Mouse (Mus musculus) liver, adult 2 months (tissue): ENCODE data around the gene Hesx1. TPM values are rescaled to one million over a fixed set of nuclear protein-coding genes. Genes with fewer than 3 reads are reported as not detected.

Experiments
- DNase-seq: peaks from one replicate; pipeline ENCODE4 v3.0.0-alpha.2; 2011; ENCODE audit warnings: low read depth, low spot score; ENCODE audit errors: extremely low read depth
- H3K27ac ChIP-seq: fragments of 200-500 bp; replicated peaks from 2 replicates; pipeline ENCODE4 v1.5.1; 2012; ENCODE audit warnings: low read depth, mild to moderate bottlenecking, control low read depth, inconsistent platforms, low read length; ENCODE audit not compliant: insufficient read depth
- H3K27me3 ChIP-seq: fragments of 200-500 bp; 2 replicates; pipeline ENCODE4 v1.6.1; 2012; ENCODE audit warnings: mild to moderate bottlenecking, moderate library complexity, low read length, inconsistent platforms; ENCODE audit not compliant: control insufficient read depth, insufficient read depth
- H3K36me3 ChIP-seq: fragments of 200-500 bp; 2 replicates; pipeline ENCODE4 v1.6.1; 2012; ENCODE audit warnings: low read length, inconsistent platforms; ENCODE audit not compliant: control insufficient read depth, insufficient read depth
- H3K4me1 ChIP-seq: fragments of 200-500 bp; 2 replicates; pipeline ENCODE4 v1.6.1; 2011; ENCODE audit warnings: low read length; ENCODE audit not compliant: control insufficient read depth, insufficient read depth
- H3K4me3 ChIP-seq: fragments of 200-500 bp; 2 replicates; pipeline ENCODE4 v1.5.1; 2011; ENCODE audit warnings: low read depth, mild to moderate bottlenecking, control low read depth, low read length, moderate library complexity; ENCODE audit not compliant: insufficient read depth
- H3K79me2 ChIP-seq: fragments of 200-500 bp; 2 replicates; pipeline ENCODE4 v1.6.1; 2012; ENCODE audit warnings: inconsistent platforms, mild to moderate bottlenecking, low read length, moderate library complexity; ENCODE audit not compliant: control insufficient read depth, insufficient read depth
- H3K9ac ChIP-seq: fragments of 200-500 bp; 2 replicates; pipeline ENCODE4 v1.6.1; 2012; ENCODE audit warnings: low read depth, mild to moderate bottlenecking, control low read depth, inconsistent platforms, low read length
- CTCF ChIP-seq: fragments of 200-500 bp; IDR thresholded peaks from 2 replicates; pipeline ENCODE4 v1.5.1; 2011; ENCODE audit warnings: low read depth, low read length, control low read depth
- POLR2A ChIP-seq: fragments of 200-500 bp; IDR thresholded peaks from 2 replicates; pipeline ENCODE4 v1.6.1; 2011; ENCODE audit warnings: low read length, control low read depth; ENCODE audit not compliant: insufficient read depth; ENCODE audit errors: extremely low read depth
- WGBS: fragments of 180-500 bp; shearing (Covaris S2); methylation state at CpG from one replicate; pipeline ENCODE4 v1.1.7; 2018; 5-methylcytosine and 5-hydroxymethylcytosine counted together
- polyA plus RNA-seq: library from polyadenylated mRNA; depleted of rRNA; stranded (reverse); fragments of >200 nt; gene quantifications from 2 replicates; pipeline ENCODE4 v1.2.3, GENCODE M21; 2012
- total RNA-seq: library from RNA; depleted of rRNA; stranded (reverse); fragments of >200 nt; gene quantifications from 2 replicates; pipeline ENCODE4 v1.2.3, GENCODE M21; 2014

Hesx1 gene
- total and polyA plus RNA-seq, 2 experiments, result not detected

DNA sequence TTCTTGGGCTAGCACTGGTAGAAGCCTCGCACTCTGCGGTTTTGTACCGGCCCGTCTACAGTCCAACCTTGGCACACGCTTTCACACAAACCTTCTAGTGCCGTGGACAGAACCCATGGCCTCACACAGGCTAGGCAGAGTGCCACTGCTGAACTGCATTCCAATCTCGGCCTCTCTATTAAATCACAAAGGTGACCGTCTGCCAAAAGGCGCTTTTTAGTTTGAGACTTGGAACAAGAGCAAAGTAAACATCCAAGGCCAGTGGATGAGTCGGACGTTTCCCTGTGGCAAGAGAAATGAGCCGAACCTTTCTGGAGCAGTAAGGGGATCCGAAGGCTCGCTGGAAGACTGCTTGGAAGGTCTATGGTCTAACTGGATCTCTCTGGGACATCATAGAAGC lies 25.6 kb downstream of the Hesx1 start:
- H3K9ac ChIP-seq, result no peak overlapping the region
- H3K79me2 ChIP-seq, result no peaks in the 10 kb centered on the region
- H3K36me3 ChIP-seq, result no peaks in the 10 kb centered on the region
- peaks cover 5% of the 10 kb centered on the region; the same call in 1 of the 2 replicates for H3K4me1 ChIP-seq
- no peak overlapping the region for H3K27ac ChIP-seq
- no peaks in the 10 kb centered on the region for H3K27me3 ChIP-seq
- WGBS, result 27% methylated on average over 14 of the region's 14 CpGs
- TF ChIP-seq POLR2A (no peak), CTCF (no peak)
- peak; percentile 90 for DNase-seq
- H3K4me3 ChIP-seq, result no peak overlapping the region

DNA sequence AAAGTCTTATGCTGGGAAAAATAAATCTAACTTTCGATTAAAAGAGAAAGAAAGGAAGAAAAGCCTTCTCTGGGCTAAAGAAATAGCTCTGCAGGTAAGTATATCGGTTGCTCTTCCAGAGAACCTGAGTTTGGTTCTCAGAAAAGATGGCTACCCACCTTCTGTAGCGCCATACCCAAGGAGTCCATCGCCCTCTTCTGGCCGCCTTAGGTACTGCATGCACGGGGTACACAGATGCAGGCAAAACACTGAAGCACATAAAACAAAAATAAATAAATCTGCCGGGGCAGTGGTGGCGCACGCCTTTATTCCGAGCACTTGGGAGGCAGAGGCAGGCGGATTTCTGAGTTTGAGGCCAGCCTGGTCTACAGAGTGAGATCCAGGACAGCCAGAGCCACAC lies 28.7 kb downstream of the Hesx1 start:
- 34% methylated on average over 11 of the region's 11 CpGs for WGBS
- Histone ChIP-seq H3K4me1 (peaks cover 5% of the 10 kb centered on the region; the same call in 1 of the 2 replicates), H3K36me3 (no peaks in the 10 kb centered on the region), H3K27me3 (no peaks in the 10 kb centered on the region), H3K4me3 (no peak overlapping the region), H3K79me2 (no peaks in the 10 kb centered on the region), H3K9ac (no peak overlapping the region), H3K27ac (no peak overlapping the region)
- TF ChIP-seq CTCF (peak; percentile 92), POLR2A (no peak)
- peak; percentile 21 for DNase-seq

DNA sequence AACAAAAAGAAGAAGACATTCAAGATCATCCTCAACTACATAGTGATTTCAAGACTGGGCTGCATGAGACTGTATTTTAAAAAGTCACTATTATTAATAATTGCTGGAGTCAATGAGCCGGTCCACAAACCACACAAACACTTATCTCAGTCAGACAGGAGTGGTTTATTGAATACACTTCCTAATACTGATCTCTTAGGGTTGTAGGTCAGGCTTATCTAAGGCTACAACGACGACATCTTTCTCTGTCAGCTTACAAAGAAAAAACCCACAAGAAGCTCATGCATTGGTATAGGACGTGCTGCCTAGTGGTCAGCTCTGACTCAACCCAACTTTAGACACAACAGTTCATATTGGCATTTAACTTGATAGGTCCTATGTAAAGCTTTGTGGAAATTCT lies 30.4 kb downstream of the Hesx1 start:
- H3K9ac ChIP-seq, result no peak overlapping the region
- no peaks in the 10 kb centered on the region for H3K79me2 ChIP-seq
- H3K4me3 ChIP-seq, result no peak overlapping the region
- H3K36me3 ChIP-seq, result no peaks in the 10 kb centered on the region
- H3K4me1 ChIP-seq, result peaks cover 3% of the 10 kb centered on the region; the same call in 1 of the 2 replicates
- no peak for DNase-seq
- H3K27ac ChIP-seq, result no peak overlapping the region
- no peaks in the 10 kb centered on the region for H3K27me3 ChIP-seq
- 55% methylated on average over 4 of the region's 4 CpGs for WGBS
- TF ChIP-seq POLR2A, result no peak
- TF ChIP-seq CTCF, result no peak

DNA sequence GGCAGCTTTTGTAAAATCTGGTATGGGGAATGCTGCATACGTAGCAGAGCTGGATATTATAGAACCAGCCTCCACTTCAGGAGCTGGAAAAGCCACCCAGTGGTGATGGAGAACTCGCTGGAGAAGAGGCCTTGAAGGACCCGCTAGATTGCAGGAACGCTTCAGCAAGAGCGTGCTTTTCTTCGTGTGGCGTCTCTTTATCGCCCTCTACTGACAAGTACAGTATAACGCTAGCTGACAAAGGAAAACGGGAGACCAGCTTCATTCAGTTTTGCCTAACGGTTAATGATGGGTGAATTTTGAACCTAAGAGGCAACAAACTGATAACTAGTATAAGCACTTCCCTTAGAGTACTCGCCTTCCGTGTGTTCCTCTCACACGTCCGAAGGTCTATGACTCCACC lies 35.6 kb downstream of the Hesx1 start:
- DNase-seq, result peak; percentile 56
- Histone ChIP-seq H3K79me2 (no peaks in the 10 kb centered on the region), H3K9ac (no peak overlapping the region), H3K27me3 (no peaks in the 10 kb centered on the region), H3K4me3 (no peak overlapping the region), H3K4me1 (no peaks in the 10 kb centered on the region), H3K36me3 (no peaks in the 10 kb centered on the region), H3K27ac (no peak overlapping the region)
- TF ChIP-seq POLR2A (no peak), CTCF (peak; percentile 67)
- 4% methylated on average over 15 of the region's 15 CpGs for WGBS

DNA sequence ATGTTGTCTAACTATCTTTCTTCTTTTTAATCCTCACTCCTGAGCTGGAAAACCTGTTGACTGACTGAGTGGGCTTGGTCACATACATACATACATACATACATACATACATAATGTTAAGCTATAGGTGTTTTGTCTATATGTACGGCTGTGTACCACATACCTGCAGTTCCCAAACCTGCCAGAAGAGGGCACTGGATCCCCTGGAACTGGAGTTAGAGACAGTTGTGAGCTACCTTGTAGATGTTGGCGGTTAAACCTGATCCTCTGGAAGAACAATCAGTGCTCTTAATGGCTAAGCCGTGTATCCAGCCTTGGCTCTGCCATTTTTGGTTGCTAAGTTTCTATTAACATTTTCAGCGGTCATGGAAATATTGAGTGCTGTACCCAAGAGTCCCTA lies 36.9 kb downstream of the Hesx1 start:
- H3K4me3 ChIP-seq, result no peak overlapping the region
- 25% methylated on average over 4 of the region's 4 CpGs for WGBS
- TF ChIP-seq POLR2A, result no peak
- TF ChIP-seq CTCF, result peak; percentile 75
- no peak overlapping the region for H3K9ac ChIP-seq
- H3K36me3 ChIP-seq, result no peaks in the 10 kb centered on the region
- DNase-seq, result peak; percentile 39
- no peaks in the 10 kb centered on the region for H3K4me1 ChIP-seq
- no peaks in the 10 kb centered on the region for H3K27me3 ChIP-seq
- no peak overlapping the region for H3K27ac ChIP-seq
- H3K79me2 ChIP-seq, result no peaks in the 10 kb centered on the region

DNA sequence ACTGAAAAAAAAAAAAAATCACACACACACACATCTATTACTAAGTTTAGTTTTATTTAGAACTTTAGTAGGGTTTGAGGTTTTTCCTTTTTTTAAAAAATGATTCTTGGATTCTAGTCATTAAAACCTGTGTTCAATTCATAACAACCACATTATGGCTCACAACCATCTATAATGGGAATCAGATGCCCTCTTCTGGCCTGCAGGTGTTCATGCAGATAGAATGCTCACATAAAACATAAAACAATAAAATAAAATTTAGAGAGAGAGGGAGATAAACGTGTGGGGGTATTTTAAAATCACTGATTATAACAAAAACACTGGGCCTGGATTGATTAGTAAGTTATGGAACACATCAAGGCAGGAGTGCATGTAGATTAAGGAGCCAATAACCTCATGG lies 43.3 kb downstream of the Hesx1 start:
- H3K36me3 ChIP-seq, result no peaks in the 10 kb centered on the region
- 0 out of 2 replicates have a peak, but pooled peaks cover 3% of the 10 kb centered on the region for H3K4me1 ChIP-seq
- no peaks in the 10 kb centered on the region for H3K27me3 ChIP-seq
- no peak overlapping the region for H3K9ac ChIP-seq
- WGBS, result 81% methylated on average over 1 of the region's 1 CpGs
- no peak for DNase-seq
- no peaks in the 10 kb centered on the region for H3K79me2 ChIP-seq
- H3K4me3 ChIP-seq, result no peak overlapping the region
- H3K27ac ChIP-seq, result no peak overlapping the region
- no peak for TF ChIP-seq POLR2A
- TF ChIP-seq CTCF, result no peak
